In the genomic region with DNA sequence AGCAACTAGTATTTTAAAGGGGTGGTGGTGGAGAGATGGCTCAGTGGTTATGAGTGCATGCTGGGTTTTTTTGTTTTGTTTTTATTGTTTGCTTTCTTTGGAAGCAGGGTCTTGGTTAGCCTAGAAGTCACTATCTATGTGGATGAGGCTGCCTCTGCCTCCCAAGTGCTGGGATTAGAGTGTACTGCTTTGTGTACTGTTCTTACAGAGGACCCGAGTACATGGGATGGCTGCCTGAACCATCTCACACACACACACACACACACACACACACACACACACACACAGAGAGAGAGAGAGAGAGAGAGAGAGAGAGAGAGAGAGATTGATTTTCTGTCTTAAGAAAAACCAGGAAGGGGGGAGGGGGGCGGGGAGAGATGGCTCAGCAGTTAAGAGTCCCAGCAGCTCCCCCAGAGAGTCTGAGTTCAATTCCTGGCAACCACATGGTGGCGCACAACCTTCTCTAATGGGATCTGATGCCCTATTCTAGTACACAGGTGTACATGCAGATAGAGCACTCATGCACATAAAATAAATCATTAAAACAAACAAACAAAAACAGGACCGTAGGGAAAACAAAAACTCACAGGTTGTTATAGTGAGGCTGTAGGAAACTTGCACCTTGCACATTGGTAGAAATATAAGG, we compare ENCODE assay signal across 8 mouse cellular contexts. TPM values are rescaled to one million over a fixed set of nuclear protein-coding genes. Genes with fewer than 3 reads are reported as not detected.
DNase-seq lines count a peak whose midpoint lies in the region; ATAC-seq and TF ChIP-seq lines count a peak whose summit lies in the region.

No protein-coding gene starts in this region.

- TF ChIP-seq CTCF in Patski (IDR thresholded peaks at IDR 0.05): peak; percentile 56
- TF ChIP-seq CTCF in hindbrain, postnatal 0 days (IDR thresholded peaks at IDR 0.05; ENCODE audit: low read depth): peak; percentile 58
- peak; percentile 78 for TF ChIP-seq CTCF in liver, embryonic 14.5 days (IDR thresholded peaks at IDR 0.05; ENCODE audit: low read depth)

- H3K4me2 ChIP-seq in hindbrain, postnatal 0 days (ENCODE audit: low read depth, low read length): no peak overlapping the region
- no peak overlapping the region for H3K4me2 ChIP-seq in liver, embryonic 14.5 days (ENCODE audit: low read depth)

- peak; percentile 45 to 60 for DNase-seq in left cerebral cortex, adult 18-20 months (ENCODE audit: low spot score in 2 of 2)
- DNase-seq in left cerebral cortex, adult 8-10 months (ENCODE audit: low spot score in 2 of 2): no peak
- DNase-seq in Patski (ENCODE audit: low read depth, low spot score): no peak
- DNase-seq in embryo, embryonic 10.5 days (ENCODE audit: low spot score): peak; percentile 71
- peak; percentile 68 for DNase-seq in hindbrain, postnatal 0 days (ENCODE audit: low spot score)
- peak; percentile 45 to 51 (median 49) for DNase-seq in liver, embryonic 14.5 days (ENCODE audit: low read depth in 3 of 3, low spot score in 3 of 3)
- DNase-seq in ovary, adult 18-20 months (ENCODE audit: low spot score): no peak

- no peak for ATAC-seq in Patski
- peak; percentile 72 for ATAC-seq in hindbrain, postnatal 0 days
- peak; percentile 64 for ATAC-seq in liver, embryonic 14.5 days (ENCODE audit: insufficient read depth)
- peak; percentile 58; the same call in 1 of the 2 replicates for ATAC-seq in neutrophil, adult 5-6 weeks (ENCODE audit: extremely low read depth, insufficient number of reproducible peaks, low FRiP score, poor library complexity, severe bottlenecking)

- no peak overlapping the region for H3K9ac ChIP-seq in hindbrain, postnatal 0 days (replicated peaks; ENCODE audit: low read length)
- H3K9ac ChIP-seq in liver, embryonic 14.5 days (replicated peaks): no peak overlapping the region; the same call in 1 of the 2 replicates

- H3K36me3 ChIP-seq in hindbrain, postnatal 0 days (ENCODE audit: insufficient read depth, low read length): no peaks in the 10 kb centered on the region
- H3K36me3 ChIP-seq in liver, embryonic 14.5 days (replicated peaks; ENCODE audit: control insufficient read depth, insufficient read depth, low read depth): peaks cover 8% of the 10 kb centered on the region

- H3K9me3 ChIP-seq in hindbrain, postnatal 0 days (ENCODE audit: low read length): no peaks in the 10 kb centered on the region
- H3K9me3 ChIP-seq in liver, embryonic 14.5 days (ENCODE audit: control insufficient read depth, low read length): no peaks in the 10 kb centered on the region

- CTCF ChIA-PET in Patski (lab: Charles Lee): interaction anchor here (0.6 to 1.2 kb wide), 4 partner anchors 8 to 169 kb away, joined by 3 to 4 read pairs (median 3); a partner anchor contains a TSS

- H3K27ac ChIP-seq in hindbrain, postnatal 0 days: no peak overlapping the region
- no peak overlapping the region for H3K27ac ChIP-seq in liver, embryonic 14.5 days

- no peak overlapping the region for H3K4me3 ChIP-seq in hindbrain, postnatal 0 days (ENCODE audit: low read length)
- no peak overlapping the region for H3K4me3 ChIP-seq in liver, embryonic 14.5 days (ENCODE audit: insufficient read depth in 1 of 2, low read depth in 2 of 2, low read length in 2 of 2)

- POLR2A ChIA-PET in Patski (lab: Charles Lee): interaction anchor here (0.7 kb wide), 1 partner anchor 22 kb away, joined by 3 read pairs; no protein-coding TSS in a partner anchor

- H3K27me3 ChIP-seq in Patski: no peaks in the 10 kb centered on the region
- H3K27me3 ChIP-seq in hindbrain, postnatal 0 days (ENCODE audit: insufficient read depth, low read length): no peaks in the 10 kb centered on the region
- H3K27me3 ChIP-seq in liver, embryonic 14.5 days (ENCODE audit: control insufficient read depth, insufficient read depth, low read length): no peaks in the 10 kb centered on the region

- in situ Hi-C loops in Patski (cut with MboI; ENCODE audit: low pct_unique_long_range_greater_than_20kb): loop anchor here (10.0 kb wide), 1 partner anchor 181 kb away; no protein-coding TSS in a partner anchor

- WGBS in hindbrain, postnatal 0 days: 30% methylated on average over 4 of the region's 4 CpGs
- 20% methylated on average over 4 of the region's 4 CpGs for WGBS in liver, embryonic 14.5 days (ENCODE audit: insufficient replicate concordance)

- TF ChIP-seq EP300 in liver, embryonic 14.5 days (IDR thresholded peaks at IDR 0.05; ENCODE audit: low read depth): no peak

- no peaks in the 10 kb centered on the region for H3K4me1 ChIP-seq in hindbrain, postnatal 0 days (ENCODE audit: insufficient read depth, low read length)
- H3K4me1 ChIP-seq in liver, embryonic 14.5 days (replicated peaks; ENCODE audit: control insufficient read depth in 2 of 2, insufficient read depth in 2 of 2, low read length in 1 of 2): peaks cover 3 to 20% of the 10 kb centered on the region in 2 experiments

RNA-seq across cellular contexts. Expression of a gene that starts 7.6 kb away (rescaled TPM):
- 10 to 100 TPM; 13.9 to 16.7 TPM for total RNA-seq in left cerebral cortex, adult 18-20 months (2021)
- 10 to 100 TPM in 3 of 4 experiments, 1 to 10 TPM in 1; 9.1 to 12.5 (median 12.2) TPM for total RNA-seq in left cerebral cortex, adult 8-10 months (2022)
- polyA plus RNA-seq in Patski (2021): 2.6 TPM
- 14.2 and 17.4 TPM in 2 replicates for total RNA-seq in hindbrain, postnatal 0 days (2014; rRNA removed)
- polyA plus RNA-seq in hindbrain, postnatal 0 days (2015; fragmentation: Nextera tagmentation; extraction: Ambion mirVana): 1.1 and 1.5 TPM in 2 replicates
- 36.4 and 51.0 TPM in 2 replicates for polyA plus RNA-seq in liver, embryonic 14.5 days (2012; rRNA removed)
- polyA plus RNA-seq in liver, embryonic 14.5 days (2014; fragmentation: Nextera tagmentation; extraction: Ambion mirVana): 30.5 and 32.9 TPM in 2 replicates
- 44.9 and 56.3 TPM in 2 replicates for total RNA-seq in neutrophil, adult 5-6 weeks (2017)

RNA-seq across cellular contexts. Expression of a gene that starts 19.8 kb away (rescaled TPM):
- 1 to 10 TPM in 1 of 2 experiments, under 1 TPM in 1; 0.82 to 1.1 TPM for total RNA-seq in left cerebral cortex, adult 18-20 months (2021)
- 1 to 10 TPM in 3 of 4 experiments, under 1 TPM in 1; 0.79 to 1.7 (median 1.3) TPM for total RNA-seq in left cerebral cortex, adult 8-10 months (2022)
- polyA plus RNA-seq in Patski (2021): not detected
- 0.54 and 0.99 TPM in 2 replicates for total RNA-seq in hindbrain, postnatal 0 days (2014; rRNA removed)
- polyA plus RNA-seq in hindbrain, postnatal 0 days (2015; fragmentation: Nextera tagmentation; extraction: Ambion mirVana): 0.52 and 0.74 TPM in 2 replicates
- polyA plus RNA-seq in liver, embryonic 14.5 days (2012; rRNA removed): not detected in 2 replicates
- not detected in 2 replicates for polyA plus RNA-seq in liver, embryonic 14.5 days (2014; fragmentation: Nextera tagmentation; extraction: Ambion mirVana)
- 0.25 TPM in 1 of 2 replicates, not detected in the other for total RNA-seq in neutrophil, adult 5-6 weeks (2017)

RNA-seq across cellular contexts. Expression of a gene that starts 35.2 kb away (rescaled TPM):
- 100 to 1,000 TPM; 129 to 135 TPM for total RNA-seq in left cerebral cortex, adult 18-20 months (2021)
- total RNA-seq in left cerebral cortex, adult 8-10 months (2022): 100 to 1,000 TPM; 118 to 128 (median 127) TPM
- polyA plus RNA-seq in Patski (2021): 82.6 TPM
- 136 and 142 TPM in 2 replicates for total RNA-seq in hindbrain, postnatal 0 days (2014; rRNA removed)
- polyA plus RNA-seq in hindbrain, postnatal 0 days (2015; fragmentation: Nextera tagmentation; extraction: Ambion mirVana): 9.4 and 10.3 TPM in 2 replicates
- polyA plus RNA-seq in liver, embryonic 14.5 days (2012; rRNA removed): 30.8 and 33.6 TPM in 2 replicates
- 4.3 and 5.1 TPM in 2 replicates for polyA plus RNA-seq in liver, embryonic 14.5 days (2014; fragmentation: Nextera tagmentation; extraction: Ambion mirVana)
- 163 and 174 TPM in 2 replicates for total RNA-seq in neutrophil, adult 5-6 weeks (2017)

Comparison
In these comparisons a context has a peak if more than half of its experiments do, and no peak if none do; other contexts are left out.
1. DNase-seq: peak in left cerebral cortex, adult 18-20 months (2 of 2), embryo, embryonic 10.5 days (single experiment), hindbrain, postnatal 0 days (single experiment) and liver, embryonic 14.5 days (3 of 3); none in left cerebral cortex, adult 8-10 months (0 of 2), Patski (single experiment) and ovary, adult 18-20 months (single experiment).
2. Peak in every context shown above with its lines, with median percentiles within 50 percentile points of each other: CTCF ChIP-seq.